Mouse (Mus musculus) left cerebral cortex, postnatal 36 days (tissue): ENCODE data around the gene Plb1. TPM values are rescaled to one million over a fixed set of nuclear protein-coding genes. Genes with fewer than 3 reads are reported as not detected.

ENCODE experiments used
- DNase-seq, 2 experiments: peaks; one replicate each; pipeline ENCODE4 v3.0.0; 2021 to 2022; ENCODE audit warnings: low spot score in 2 of 2, mixed read lengths in 1 of 2
- intact Hi-C: fragments of 180-260 bp; cut with DNase I; formaldehyde crosslinking; loops from one replicate; pipeline ENCODE4 v1.15.1; 2025
- total RNA-seq, 2 experiments: library from RNA; stranded (reverse); gene quantifications; 2 replicates each; pipeline ENCODE4 v1.2.3; 2021

Plb1 gene
- total RNA-seq, result 1 to 10 TPM in 1 of 2 experiments, under 1 TPM in 1; 0.68 to 2.1 TPM

GRCm38 (mm10) chr5:32232474-32232873 is at the start of gene Plb1:
TSS of gene Plb1 (plus strand) at chr5:32232708.
- intact Hi-C loops, result no loop called here
- DNase-seq, result no peak

- intact Hi-C loops, result no loop called here
- no peak for DNase-seq
Measured at GRCm38 (mm10) chr5:32182885-32183629, 49.5 kb upstream of the Plb1 start.

- no peak for DNase-seq
- intact Hi-C loops, result no loop called here
Measured at GRCm38 (mm10) chr5:32187717-32188116, 44.8 kb upstream of the Plb1 start.

GRCm38 (mm10) chr5:32191259-32191658 is 41.2 kb upstream of the Plb1 start:
- DNase-seq, result no peak
- intact Hi-C loops, result no loop called here

GRCm38 (mm10) chr5:32192016-32192845 is 40.3 kb upstream of the Plb1 start:
- DNase-seq, result no peak
- intact Hi-C loops, result no loop called here

- intact Hi-C loops, result no loop called here
- no peak for DNase-seq
Measured at GRCm38 (mm10) chr5:32194236-32194635, 38.3 kb upstream of the Plb1 start.

- intact Hi-C loops, result loop anchor here (5.0 kb wide), 1 partner anchor 59 kb away; the partner anchor contains the start of gene Fosl2
- DNase-seq, result no peak
Measured at GRCm38 (mm10) chr5:32195857-32196609, 36.5 kb upstream of the Plb1 start.

GRCm38 (mm10) chr5:32197698-32198097 is 34.8 kb upstream of the Plb1 start:
- peak; percentile 85 to 87 for DNase-seq
- intact Hi-C loops, result loop anchor here (2.0 to 5.0 kb wide), 2 partner anchors 60 to 635 kb away; partner anchors contain the start of gene Fosl2

GRCm38 (mm10) chr5:32199136-32199535 is 33.4 kb upstream of the Plb1 start:
- DNase-seq, result no peak
- intact Hi-C loops, result loop anchor here (2.0 to 5.0 kb wide), 2 partner anchors 62 to 636 kb away; partner anchors contain the start of gene Fosl2

- intact Hi-C loops, result loop anchor here (2.0 to 5.0 kb wide), 2 partner anchors 62 to 637 kb away; partner anchors contain the start of gene Fosl2
- peak in 1 of 2 experiments; percentile 13 for DNase-seq
Measured at GRCm38 (mm10) chr5:32199594-32199993, 32.9 kb upstream of the Plb1 start.

- DNase-seq, result no peak
Measured at GRCm38 (mm10) chr5:32204653-32205052, 27.9 kb upstream of the Plb1 start.

GRCm38 (mm10) chr5:32206726-32207125 is 25.8 kb upstream of the Plb1 start:
- intact Hi-C loops, result no loop called here
- DNase-seq, result no peak

More at GRCm38 (mm10) chr5:32204653-32205052, 27.9 kb upstream of the Plb1 start:
- intact Hi-C loops, result no loop called here

GRCm38 (mm10) chr5:32208460-32208859 is 24.0 kb upstream of the Plb1 start:
- DNase-seq, result no peak
- intact Hi-C loops, result no loop called here

GRCm38 (mm10) chr5:32211011-32211410 is 21.5 kb upstream of the Plb1 start:
- intact Hi-C loops, result no loop called here

GRCm38 (mm10) chr5:32213746-32214145 is 18.8 kb upstream of the Plb1 start:
- intact Hi-C loops, result no loop called here
- no peak for DNase-seq

More at GRCm38 (mm10) chr5:32211011-32211410, 21.5 kb upstream of the Plb1 start:
- no peak for DNase-seq

GRCm38 (mm10) chr5:32215510-32215909 is 17.0 kb upstream of the Plb1 start:
- DNase-seq, result no peak
- intact Hi-C loops, result no loop called here

GRCm38 (mm10) chr5:32216465-32216864 is 16.0 kb upstream of the Plb1 start:
- intact Hi-C loops, result no loop called here
- no peak for DNase-seq

- no peak for DNase-seq
- intact Hi-C loops, result no loop called here
Measured at GRCm38 (mm10) chr5:32217477-32217876, 15.0 kb upstream of the Plb1 start.

- intact Hi-C loops, result no loop called here
- DNase-seq, result no peak
Measured at GRCm38 (mm10) chr5:32230372-32230771, 2.1 kb upstream of the Plb1 start.

GRCm38 (mm10) chr5:32239337-32239736 is 6.8 kb downstream of the Plb1 start:
- intact Hi-C loops, result no loop called here

More at GRCm38 (mm10) chr5:32239337-32239736, 6.8 kb downstream of the Plb1 start:
- no peak for DNase-seq
